Mouse (Mus musculus) hindbrain, postnatal 0 days (tissue): ENCODE results near the gene Pxmp4. TPM values are rescaled to one million over a fixed set of nuclear protein-coding genes. Genes with fewer than 3 reads are reported as not detected.

Experiments used
- ATAC-seq: fragments of 200-750 bp; cut with Nextera tagmentation; 2 replicates; pipeline ENCODE4 v1.8.0; 2017; ENCODE audit warnings: mild to moderate bottlenecking, moderate TSS enrichment, moderate library complexity
- DNase-seq: peaks from one replicate; pipeline ENCODE4 v3.0.0-alpha.2; 2015; ENCODE audit warnings: low spot score
- H3K27ac ChIP-seq: fragments of 300-500 bp; sonication (generic); 2 replicates; pipeline ENCODE4 v1.5.1; 2014; ENCODE audit warnings: mild to moderate bottlenecking
- H3K27me3 ChIP-seq: fragments of 300-500 bp; sonication (generic); 2 replicates; pipeline ENCODE4 v1.6.1; 2014; ENCODE audit warnings: low read length, mixed read lengths; ENCODE audit not compliant: insufficient read depth
- H3K36me3 ChIP-seq: fragments of 300-500 bp; sonication (generic); 2 replicates; pipeline ENCODE4 v1.6.1; 2014; ENCODE audit warnings: low read length, mixed read lengths; ENCODE audit not compliant: insufficient read depth
- H3K4me1 ChIP-seq: fragments of 300-500 bp; sonication (generic); 2 replicates; pipeline ENCODE4 v1.6.1; 2014; ENCODE audit warnings: antibody characterized with exemption, low read length, mixed read lengths; ENCODE audit not compliant: insufficient read depth
- H3K4me2 ChIP-seq: fragments of 300-500 bp; sonication (generic); 2 replicates; pipeline ENCODE4 v1.6.1; 2014; ENCODE audit warnings: low read depth, mild to moderate bottlenecking, low read length, moderate library complexity, mixed read lengths
- H3K4me3 ChIP-seq: fragments of 300-500 bp; sonication (generic); 2 replicates; pipeline ENCODE4 v1.5.1; 2014; ENCODE audit warnings: low read length
- H3K9ac ChIP-seq: fragments of 300-500 bp; sonication (generic); replicated peaks from 2 replicates; pipeline ENCODE4 v1.6.1; 2014; ENCODE audit warnings: mild to moderate bottlenecking, low read length, moderate library complexity, mixed read lengths
- H3K9me3 ChIP-seq: fragments of 300-500 bp; sonication (generic); 2 replicates; pipeline ENCODE4 v1.6.1; 2016; ENCODE audit warnings: low read length, mixed read lengths
- CTCF ChIP-seq: IDR thresholded peaks from 2 replicates; pipeline ENCODE4 v1.5.1; 2016; ENCODE audit warnings: antibody characterized with exemption, control low read depth, low read depth
- WGBS: fragments of 180-500 bp; shearing (Covaris S2); extraction: QIAGEN DNeasy Blood & Tissue Kit; methylation state at CpG from one replicate; pipeline ENCODE4 v1.1.7; 2014; 5-methylcytosine and 5-hydroxymethylcytosine counted together
- polyA plus RNA-seq: library from polyadenylated mRNA; unstranded; fragments of >200 nt; fragmentation: Nextera tagmentation; extraction: Ambion mirVana; gene quantifications from 2 replicates; pipeline ENCODE4 v1.2.1, GENCODE M21; 2015
- total RNA-seq: library from RNA; depleted of rRNA; stranded (reverse); fragments of >200 nt; gene quantifications from 2 replicates; pipeline ENCODE4 v1.2.3, GENCODE M21; 2014

Gene Pxmp4
- total and polyA plus RNA-seq, 2 experiments from 2014 or later, result 21.9 to 24.8 TPM

- no peak for TF ChIP-seq CTCF
- peaks cover 6% of the 10 kb centered on the region; the same call in 1 of the 2 replicates for H3K36me3 ChIP-seq
- no peak overlapping the region for H3K4me3 ChIP-seq
- H3K27ac ChIP-seq, result peak overlapping the region; percentile 45; the same call in 1 of the 2 replicates
- H3K27me3 ChIP-seq, result no peaks in the 10 kb centered on the region
- ATAC-seq (0 out of 2 replicates have a peak, but pooled peaks have one; percentile 11), DNase-seq (peak; percentile 69)
- no peaks in the 10 kb centered on the region for H3K9me3 ChIP-seq
- WGBS, result 35% methylated on average over 17 of the region's 17 CpGs
- no peak overlapping the region for H3K9ac ChIP-seq
- H3K4me1 ChIP-seq, result peaks cover 13% of the 10 kb centered on the region; the same call in 1 of the 2 replicates
- H3K4me2 ChIP-seq, result peak overlapping the region; percentile 18
Observed at GRCm38 (mm10) chr2:154584931-154585601, 18.4 kb downstream of the Pxmp4 start.

GRCm38 (mm10) chr2:154583906-154584872 is 19.3 kb downstream of the Pxmp4 start:
- 34% methylated on average over 15 of the region's 15 CpGs for WGBS
- TF ChIP-seq CTCF, result no peak
- H3K4me2 ChIP-seq, result peak overlapping the region; percentile 18

GRCm38 (mm10) chr2:154581421-154581820 is 22.1 kb downstream of the Pxmp4 start:
- ATAC-seq (no peak), DNase-seq (no peak)
- no peak overlapping the region for H3K27ac ChIP-seq
- H3K4me3 ChIP-seq, result no peak overlapping the region
- no peaks in the 10 kb centered on the region for H3K36me3 ChIP-seq
- no peaks in the 10 kb centered on the region for H3K27me3 ChIP-seq
- WGBS, result 97% methylated on average over 1 of the region's 1 CpGs
- peaks cover 16% of the 10 kb centered on the region; the same call in 1 of the 2 replicates for H3K4me1 ChIP-seq
- peak; percentile 36; the same call in 1 of the 2 replicates for TF ChIP-seq CTCF
- H3K4me2 ChIP-seq, result no peak overlapping the region
- no peak overlapping the region for H3K9ac ChIP-seq
- H3K9me3 ChIP-seq, result no peaks in the 10 kb centered on the region

More at GRCm38 (mm10) chr2:154583906-154584872, 19.3 kb downstream of the Pxmp4 start:
- no peaks in the 10 kb centered on the region for H3K27me3 ChIP-seq
- H3K27ac ChIP-seq, result peak overlapping the region; percentile 45
- ATAC-seq, result peak; percentile 80
- H3K9ac ChIP-seq, result no peak overlapping the region
- H3K36me3 ChIP-seq, result peaks cover 6% of the 10 kb centered on the region; the same call in 1 of the 2 replicates
- DNase-seq, result peak; percentile 80
- H3K4me1 ChIP-seq, result peaks cover 13% of the 10 kb centered on the region; the same call in 1 of the 2 replicates
- no peaks in the 10 kb centered on the region for H3K9me3 ChIP-seq
- no peak overlapping the region for H3K4me3 ChIP-seq

- no peaks in the 10 kb centered on the region for H3K27me3 ChIP-seq
- H3K9ac ChIP-seq, result no peak overlapping the region
- H3K4me2 ChIP-seq, result no peak overlapping the region
- ATAC-seq (0 out of 2 replicates have a peak, but pooled peaks have one; percentile 19), DNase-seq (peak; percentile 41)
- no peak overlapping the region for H3K4me3 ChIP-seq
- TF ChIP-seq CTCF, result no peak
- 0 out of 2 replicates have a peak overlapping the region, but pooled peaks have one; percentile 22 for H3K27ac ChIP-seq
- H3K4me1 ChIP-seq, result peaks cover 16% of the 10 kb centered on the region; the same call in 1 of the 2 replicates
- no peaks in the 10 kb centered on the region for H3K36me3 ChIP-seq
- WGBS, result 47% methylated on average over 8 of the region's 8 CpGs
- no peaks in the 10 kb centered on the region for H3K9me3 ChIP-seq
Observed at GRCm38 (mm10) chr2:154580586-154580985, 22.9 kb downstream of the Pxmp4 start.

GRCm38 (mm10) chr2:154577744-154578067 is 25.8 kb downstream of the Pxmp4 start:
- H3K27me3 ChIP-seq, result no peaks in the 10 kb centered on the region
- ATAC-seq (no peak), DNase-seq (no peak)
- no peaks in the 10 kb centered on the region for H3K36me3 ChIP-seq
- no peak overlapping the region for H3K27ac ChIP-seq
- H3K9me3 ChIP-seq, result no peaks in the 10 kb centered on the region
- peaks cover 3% of the 10 kb centered on the region; the same call in 1 of the 2 replicates for H3K4me1 ChIP-seq
- no peak overlapping the region for H3K4me3 ChIP-seq
- no peak overlapping the region for H3K4me2 ChIP-seq
- WGBS, result 51% methylated on average over 6 of the region's 6 CpGs
- TF ChIP-seq CTCF, result no peak
- H3K9ac ChIP-seq, result no peak overlapping the region

GRCm38 (mm10) chr2:154576876-154577743 is 26.4 kb downstream of the Pxmp4 start:
- Histone ChIP-seq H3K9me3 (no peaks in the 10 kb centered on the region), H3K9ac (no peak overlapping the region; the same call in 1 of the 2 replicates), H3K27ac (no peak overlapping the region), H3K27me3 (no peaks in the 10 kb centered on the region), H3K4me1 (peaks cover 3% of the 10 kb centered on the region; the same call in 1 of the 2 replicates), H3K36me3 (no peaks in the 10 kb centered on the region), H3K4me2 (no peak overlapping the region), H3K4me3 (no peak overlapping the region)
- DNase-seq, result no peak
- ATAC-seq, result no peak
- WGBS, result 23% methylated on average over 12 of the region's 12 CpGs
- no peak for TF ChIP-seq CTCF
